Mouse (Mus musculus) midbrain, embryonic 10.5 days (tissue): Measurements from ENCODE around the gene Rbfox2. TPM values are rescaled to one million over a fixed set of nuclear protein-coding genes. Genes with fewer than 3 reads are reported as not detected.

Experiments used
- DNase-seq: peaks from one replicate; pipeline ENCODE4 v3.0.0-alpha.2; 2017; ENCODE audit warnings: low spot score
- H3K27ac ChIP-seq: fragments of 300-500 bp; sonication (generic); replicated peaks from 2 replicates; pipeline ENCODE4 v1.5.1; 2016; ENCODE audit warnings: mild to moderate bottlenecking
- H3K27me3 ChIP-seq: fragments of 300-500 bp; sonication (generic); 2 replicates; pipeline ENCODE4 v1.6.1; 2016; ENCODE audit warnings: low read depth, mild to moderate bottlenecking; ENCODE audit not compliant: poor library complexity, severe bottlenecking
- H3K36me3 ChIP-seq: fragments of 300-500 bp; sonication (generic); 2 replicates; pipeline ENCODE4 v1.6.1; 2016; ENCODE audit warnings: mild to moderate bottlenecking, moderate library complexity
- H3K4me1 ChIP-seq: fragments of 300-500 bp; sonication (generic); 2 replicates; pipeline ENCODE4 v1.6.1; 2016
- H3K4me3 ChIP-seq: fragments of 300-500 bp; sonication (generic); 2 replicates; pipeline ENCODE4 v1.5.1; 2016; ENCODE audit warnings: mild to moderate bottlenecking, moderate library complexity
- H3K9me3 ChIP-seq: fragments of 300-500 bp; sonication (generic); replicated peaks from 2 replicates; pipeline ENCODE4 v1.6.1; 2016; ENCODE audit warnings: mild to moderate bottlenecking
- WGBS: fragments of 180-500 bp; shearing (Covaris S2); methylation state at CpG from one replicate; pipeline ENCODE4 v1.1.7; 2016; 5-methylcytosine and 5-hydroxymethylcytosine counted together
- polyA plus RNA-seq: library from polyadenylated mRNA; unstranded; fragments of >200 nt; fragmentation: Nextera tagmentation; extraction: Ambion mirVana; gene quantifications from 2 replicates; pipeline ENCODE4 v1.2.1, GENCODE M21; 2016

Gene Rbfox2
- polyA plus RNA-seq, 1 experiment from 2014 or later, result 35.7 TPM

DNA sequence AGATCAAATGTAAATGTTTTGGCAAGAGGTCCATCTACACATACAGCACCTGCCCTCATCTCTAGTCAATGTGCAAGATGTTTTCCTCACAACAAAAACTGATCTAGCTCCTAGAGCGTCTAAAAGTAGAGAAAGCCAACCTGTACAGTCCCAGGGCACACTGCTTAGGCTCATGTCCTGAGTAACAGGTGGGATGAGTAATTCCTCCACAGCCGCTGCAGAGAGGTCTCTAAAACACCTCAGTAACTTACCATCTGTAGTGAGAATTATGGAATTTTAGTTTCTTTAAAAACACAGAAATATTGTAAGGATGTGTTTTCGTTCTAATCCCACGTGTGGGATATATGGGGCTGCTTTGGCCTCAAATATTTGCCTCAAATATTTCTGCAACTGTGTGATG, 50.0 kb downstream of the Rbfox2 start:
- no peak for DNase-seq
- Histone ChIP-seq H3K36me3 (no peaks in the 10 kb centered on the region), H3K27me3 (no peaks in the 10 kb centered on the region), H3K9me3 (no peaks in the 10 kb centered on the region), H3K4me3 (no peak overlapping the region), H3K27ac (no peak overlapping the region), H3K4me1 (peaks cover 47% of the 10 kb centered on the region)
- WGBS, result 90% methylated on average over 4 of the region's 4 CpGs

DNA sequence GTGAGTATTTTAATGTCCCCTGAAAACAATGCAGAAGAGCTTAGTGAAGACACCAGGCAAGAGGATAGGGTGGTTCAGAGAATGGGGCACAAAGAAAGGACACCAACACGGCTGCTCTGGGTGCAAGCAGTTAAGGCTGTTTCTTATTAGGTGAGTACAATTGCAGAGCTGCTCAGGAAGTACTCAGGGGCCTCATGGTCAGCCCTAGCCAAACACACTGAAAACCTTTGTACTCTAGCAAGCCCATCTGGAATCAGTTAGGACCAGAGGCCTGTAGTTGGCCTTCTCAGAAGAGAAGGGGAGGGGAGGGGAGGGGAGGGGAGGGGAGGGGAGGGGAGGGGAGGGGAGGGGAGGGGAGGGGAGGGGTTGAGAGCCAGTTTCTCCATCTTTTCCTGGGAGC, 52.2 kb downstream of the Rbfox2 start:
- peak; percentile 28 for DNase-seq
- no peaks in the 10 kb centered on the region for H3K36me3 ChIP-seq
- no peaks in the 10 kb centered on the region for H3K9me3 ChIP-seq
- peaks cover 48% of the 10 kb centered on the region for H3K4me1 ChIP-seq
- H3K27ac ChIP-seq, result peak overlapping the region; percentile 74
- no peak overlapping the region for H3K4me3 ChIP-seq
- no peaks in the 10 kb centered on the region for H3K27me3 ChIP-seq
- WGBS, result 44% methylated on average over 1 of the region's 1 CpGs

DNA sequence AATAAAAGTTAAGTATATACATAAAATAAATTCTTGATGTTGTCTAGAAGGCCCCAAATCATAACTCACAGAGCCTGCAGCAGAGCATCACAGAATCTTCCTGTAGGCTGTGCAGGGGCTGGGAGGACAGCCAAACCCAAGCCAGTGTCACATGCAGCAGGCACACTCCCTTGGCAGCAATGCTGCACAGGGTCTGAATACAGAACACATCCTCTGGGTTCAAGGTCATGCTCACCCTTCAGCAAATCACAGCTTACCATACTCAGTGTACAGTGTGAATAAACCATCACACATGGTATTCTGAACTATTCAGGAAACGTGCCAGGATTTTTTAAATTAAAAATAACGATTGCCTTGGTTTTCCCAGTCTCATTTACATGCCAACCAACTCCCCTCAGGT, 52.7 kb downstream of the Rbfox2 start:
- H3K27me3 ChIP-seq, result no peaks in the 10 kb centered on the region
- H3K4me1 ChIP-seq, result peaks cover 44% of the 10 kb centered on the region
- no peaks in the 10 kb centered on the region for H3K9me3 ChIP-seq
- 73% methylated on average over 2 of the region's 2 CpGs for WGBS
- H3K27ac ChIP-seq, result no peak overlapping the region; the same call in 1 of the 2 replicates
- no peak overlapping the region for H3K4me3 ChIP-seq
- no peak for DNase-seq
- H3K36me3 ChIP-seq, result no peaks in the 10 kb centered on the region

DNA sequence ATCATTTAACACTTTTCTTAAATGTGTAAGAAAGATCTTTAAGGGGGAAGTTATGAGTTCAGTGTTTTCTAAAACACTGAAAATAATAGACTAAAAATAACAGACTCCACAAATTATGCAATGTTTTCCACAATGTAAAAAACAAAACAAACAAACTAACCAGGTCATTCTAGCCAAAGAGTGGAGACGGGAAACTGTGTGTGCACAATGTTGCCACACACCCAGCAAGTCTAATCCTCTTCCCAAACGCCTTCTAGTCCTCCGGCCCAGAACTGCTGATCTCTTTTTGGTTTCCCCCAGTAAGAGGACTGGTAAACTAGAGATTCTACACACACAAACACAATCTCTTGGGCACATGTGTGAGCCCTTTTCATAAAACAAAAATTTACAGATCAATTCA, 55.1 kb downstream of the Rbfox2 start:
- Histone ChIP-seq H3K27ac (no peak overlapping the region), H3K9me3 (no peaks in the 10 kb centered on the region), H3K27me3 (no peaks in the 10 kb centered on the region), H3K36me3 (no peaks in the 10 kb centered on the region), H3K4me1 (peaks cover 41% of the 10 kb centered on the region), H3K4me3 (no peak overlapping the region)
- 56% methylated on average over 3 of the region's 3 CpGs for WGBS
- no peak for DNase-seq

DNA sequence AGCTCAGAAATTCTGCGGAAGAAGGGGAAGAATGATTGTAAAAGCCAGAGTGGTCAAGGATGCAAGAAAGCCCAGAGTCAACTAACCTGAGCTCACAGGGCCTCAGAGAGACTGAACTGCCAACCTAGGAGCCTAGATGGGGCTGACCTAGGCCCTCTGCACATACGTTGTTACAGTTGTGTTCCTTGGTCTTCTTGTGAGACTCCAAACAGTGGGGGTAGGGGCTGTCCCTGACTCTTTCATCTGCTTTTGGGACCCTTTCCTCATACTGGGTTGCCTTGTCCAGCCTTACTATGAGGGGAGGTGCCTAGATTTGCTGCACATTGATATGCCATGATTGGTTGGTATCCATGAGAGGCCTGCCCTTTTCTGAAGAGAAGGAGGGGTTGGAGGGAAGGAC, 56.0 kb downstream of the Rbfox2 start:
- H3K36me3 ChIP-seq, result no peaks in the 10 kb centered on the region
- H3K4me1 ChIP-seq, result peaks cover 42% of the 10 kb centered on the region
- H3K9me3 ChIP-seq, result no peaks in the 10 kb centered on the region
- no peak for DNase-seq
- WGBS, result 86% methylated on average over 2 of the region's 2 CpGs
- H3K27ac ChIP-seq, result no peak overlapping the region
- no peaks in the 10 kb centered on the region for H3K27me3 ChIP-seq
- H3K4me3 ChIP-seq, result no peak overlapping the region

DNA sequence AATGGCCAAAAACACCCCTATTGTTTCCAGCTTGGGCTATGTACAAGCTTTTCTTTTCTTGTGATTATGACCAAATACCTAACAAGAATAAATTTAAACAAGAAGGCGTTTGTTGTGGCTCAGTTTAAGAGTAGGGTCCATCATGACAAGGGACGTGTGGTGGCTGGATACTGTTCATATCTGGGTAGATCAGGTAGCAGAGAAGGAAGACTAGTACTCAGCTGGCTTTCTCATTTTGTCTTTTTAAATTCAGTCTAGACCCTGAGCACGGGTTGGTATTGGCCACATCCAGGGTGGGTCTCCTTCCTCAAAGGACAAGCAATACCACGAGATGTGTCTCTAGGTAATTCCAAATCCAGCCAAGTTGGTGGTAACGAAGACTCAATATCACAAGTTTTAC, 57.4 kb downstream of the Rbfox2 start:
- Histone ChIP-seq H3K27me3 (no peaks in the 10 kb centered on the region), H3K4me1 (peaks cover 45% of the 10 kb centered on the region), H3K4me3 (no peak overlapping the region), H3K9me3 (no peaks in the 10 kb centered on the region), H3K27ac (no peak overlapping the region), H3K36me3 (no peaks in the 10 kb centered on the region)
- no peak for DNase-seq
- 90% methylated on average over 5 of the region's 5 CpGs for WGBS

DNA sequence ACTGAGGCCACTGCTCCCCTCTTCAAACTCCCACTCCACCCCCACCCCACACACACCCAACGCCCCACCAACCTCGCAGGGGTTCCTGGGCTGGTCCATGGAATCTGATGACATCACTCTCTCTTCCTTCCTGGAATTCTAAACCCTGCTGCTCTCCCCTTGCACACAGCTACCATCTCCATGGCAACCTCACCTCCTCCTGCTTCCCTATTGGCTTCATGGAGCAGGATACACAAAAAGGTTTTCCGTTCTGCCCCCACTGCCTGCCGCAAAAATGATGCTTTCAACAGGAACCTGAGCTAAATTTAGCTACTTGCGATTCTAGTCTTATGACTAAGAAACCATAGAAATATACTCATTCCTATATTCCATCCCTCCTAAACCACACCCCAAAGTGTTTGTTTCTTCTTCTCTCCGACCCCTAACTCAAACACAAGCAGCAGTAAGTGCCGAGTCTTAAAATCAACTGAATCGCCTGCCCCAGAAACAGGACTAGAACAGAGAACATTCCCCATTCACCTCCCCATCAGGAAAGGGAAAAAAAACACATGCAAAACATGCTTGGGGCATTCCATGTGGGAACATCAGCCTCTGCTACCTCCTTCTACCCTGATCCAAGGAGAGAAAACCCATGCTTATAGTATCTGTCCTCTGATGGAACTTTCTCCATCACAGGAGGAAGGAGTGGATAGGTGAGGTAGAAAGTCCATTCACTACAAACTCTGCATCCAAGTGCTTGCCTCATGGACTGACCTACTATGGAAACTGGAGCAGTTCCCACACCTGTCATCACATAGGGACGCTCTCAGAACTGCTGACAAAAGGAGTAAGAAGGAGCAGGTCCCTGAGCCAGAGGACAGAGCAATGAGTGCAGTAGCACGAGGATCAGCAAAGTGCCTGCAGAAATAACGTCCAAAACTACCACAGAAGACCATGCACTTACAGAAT, 61.1 kb downstream of the Rbfox2 start:
- H3K27ac ChIP-seq, result peak overlapping the region; percentile 64
- no peaks in the 10 kb centered on the region for H3K36me3 ChIP-seq
- H3K4me1 ChIP-seq, result peaks cover 34% of the 10 kb centered on the region
- DNase-seq, result peak; percentile 64
- H3K27me3 ChIP-seq, result no peaks in the 10 kb centered on the region
- H3K9me3 ChIP-seq, result no peaks in the 10 kb centered on the region
- WGBS, result 18% methylated on average over 11 of the region's 11 CpGs
- peak overlapping the region; percentile 36 for H3K4me3 ChIP-seq

DNA sequence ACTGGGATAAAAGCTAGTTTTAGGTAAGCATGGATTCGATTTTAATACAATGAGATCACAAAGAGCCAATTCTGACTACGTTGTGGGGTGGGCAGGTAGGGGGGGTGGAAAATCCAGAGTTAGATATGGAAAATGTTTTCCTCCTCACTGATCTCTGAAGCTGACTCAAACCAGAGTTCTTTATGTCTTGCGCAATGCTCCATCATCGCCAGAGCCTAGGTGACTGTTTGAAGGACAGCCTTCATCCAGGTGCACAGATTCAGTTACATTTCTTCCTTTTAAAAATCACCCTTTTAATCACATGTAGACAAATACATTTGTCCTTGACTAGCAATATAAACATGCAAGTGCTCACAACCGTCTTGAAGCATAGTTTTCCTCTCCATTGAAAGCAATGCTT, 62.2 kb downstream of the Rbfox2 start:
- H3K4me3 ChIP-seq, result no peak overlapping the region
- no peak for DNase-seq
- WGBS, result 91% methylated on average over 5 of the region's 5 CpGs
- H3K4me1 ChIP-seq, result peaks cover 34% of the 10 kb centered on the region
- no peak overlapping the region for H3K27ac ChIP-seq
- no peaks in the 10 kb centered on the region for H3K36me3 ChIP-seq
- no peaks in the 10 kb centered on the region for H3K27me3 ChIP-seq
- H3K9me3 ChIP-seq, result no peaks in the 10 kb centered on the region

DNA sequence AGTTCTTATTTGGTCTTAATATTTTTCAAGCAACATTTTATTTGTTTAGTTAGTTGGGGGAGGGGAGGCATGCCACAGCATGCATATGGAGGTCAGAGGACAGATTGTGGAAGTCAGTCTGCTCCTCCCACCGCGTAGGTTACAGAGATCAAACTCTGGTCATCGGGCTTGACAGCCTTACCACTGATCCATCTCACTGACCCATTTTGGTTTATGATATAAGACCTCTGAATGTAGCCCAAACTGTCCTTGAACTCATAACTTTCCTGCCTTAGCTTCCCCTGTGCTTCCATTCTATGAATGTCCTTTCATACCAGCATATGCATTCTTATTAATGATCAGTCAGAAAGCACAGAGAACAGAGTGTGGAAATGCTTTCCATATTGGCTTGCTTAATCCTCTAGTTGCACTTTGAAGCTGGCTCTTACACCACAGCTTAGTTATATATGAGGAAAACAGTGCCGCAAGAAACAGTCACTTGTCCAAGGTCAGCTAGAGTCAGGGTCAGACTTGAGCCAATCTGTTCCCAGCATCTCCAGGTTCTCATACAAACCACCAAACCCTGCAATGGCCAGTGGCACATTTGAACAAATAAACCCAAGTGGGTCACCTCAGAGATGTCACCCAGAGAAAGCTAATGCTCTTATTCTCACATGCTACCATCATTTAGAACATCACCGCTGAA, 62.8 kb downstream of the Rbfox2 start:
- Histone ChIP-seq H3K27me3 (no peaks in the 10 kb centered on the region), H3K27ac (no peak overlapping the region)
- whole genome bisulfite sequencing, result 87% methylated on average over 5 of the region's 5 CpGs

DNA sequence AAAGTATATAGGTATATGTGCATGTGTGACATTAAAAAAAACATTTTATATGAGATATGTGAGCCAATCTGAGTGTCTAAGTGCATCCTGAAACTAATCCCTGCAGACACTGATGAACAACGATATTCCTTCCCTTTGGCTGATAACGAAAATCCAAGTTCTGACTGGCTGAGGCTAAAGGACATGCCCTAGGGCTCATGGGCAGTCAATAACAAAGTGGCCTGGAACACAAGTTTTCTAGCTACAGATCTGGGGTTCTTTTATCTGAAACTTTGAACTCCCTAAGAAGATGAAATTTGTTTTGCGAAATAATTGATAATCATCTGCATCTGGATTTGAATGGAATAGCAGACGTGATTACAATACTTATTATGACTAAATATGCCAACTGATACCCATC, 66.2 kb downstream of the Rbfox2 start:
- WGBS, result 89% methylated on average over 4 of the region's 4 CpGs
- DNase-seq, result no peak
- no peaks in the 10 kb centered on the region for H3K9me3 ChIP-seq
- H3K4me1 ChIP-seq, result peaks cover 26% of the 10 kb centered on the region
- H3K27ac ChIP-seq, result no peak overlapping the region
- H3K27me3 ChIP-seq, result no peaks in the 10 kb centered on the region
- H3K36me3 ChIP-seq, result no peaks in the 10 kb centered on the region
- no peak overlapping the region for H3K4me3 ChIP-seq

More for the DNA sequence above, 62.8 kb downstream of the Rbfox2 start:
- Histone ChIP-seq H3K36me3 (no peaks in the 10 kb centered on the region), H3K9me3 (no peaks in the 10 kb centered on the region), H3K4me3 (no peak overlapping the region), H3K4me1 (peaks cover 34% of the 10 kb centered on the region)
- no peak for DNase-seq

DNA sequence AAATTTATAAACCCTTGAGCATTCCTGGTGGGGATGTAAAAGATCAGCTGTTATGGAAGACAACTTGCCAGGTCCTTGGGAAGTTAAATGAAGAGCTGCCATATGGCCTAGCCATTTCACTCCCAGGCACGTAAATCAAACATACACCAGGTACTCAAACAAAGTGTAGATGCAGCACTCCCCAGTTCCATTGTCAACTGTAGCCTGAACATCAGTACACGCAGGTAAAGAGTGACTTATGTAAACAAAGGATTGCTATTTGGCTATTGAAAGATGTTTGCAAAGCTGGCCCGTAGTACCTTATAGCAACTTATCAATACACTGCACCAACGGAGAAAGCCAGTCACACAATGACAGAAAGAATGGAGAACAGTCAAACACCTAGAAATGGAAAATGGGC, 67.2 kb downstream of the Rbfox2 start:
- no peak for DNase-seq
- H3K9me3 ChIP-seq, result no peaks in the 10 kb centered on the region
- H3K27ac ChIP-seq, result no peak overlapping the region
- H3K36me3 ChIP-seq, result no peaks in the 10 kb centered on the region
- H3K4me3 ChIP-seq, result no peak overlapping the region
- 87% methylated on average over 4 of the region's 4 CpGs for WGBS
- H3K27me3 ChIP-seq, result no peaks in the 10 kb centered on the region
- H3K4me1 ChIP-seq, result peaks cover 21% of the 10 kb centered on the region

DNA sequence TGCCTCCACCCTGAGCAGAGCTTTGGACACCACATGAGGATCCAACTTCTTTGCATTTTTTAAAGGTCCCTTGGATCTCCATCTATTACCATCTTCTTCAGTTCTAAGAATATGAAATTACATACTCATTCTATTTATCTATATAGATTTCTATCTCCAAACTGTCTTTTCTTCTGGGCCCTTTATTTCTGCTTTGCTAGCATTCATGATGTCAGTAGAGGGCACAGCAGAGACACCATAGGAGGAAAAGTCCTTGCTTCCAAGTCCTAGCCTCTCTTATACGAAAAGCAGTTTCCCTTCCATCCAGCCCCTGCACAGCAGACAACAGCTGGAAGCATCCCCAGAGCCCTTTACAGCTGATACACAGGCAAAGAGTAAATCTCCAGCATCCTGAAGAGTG, 69.1 kb downstream of the Rbfox2 start:
- Histone ChIP-seq H3K36me3 (no peaks in the 10 kb centered on the region), H3K4me3 (no peak overlapping the region), H3K9me3 (no peaks in the 10 kb centered on the region), H3K4me1 (peaks cover 23% of the 10 kb centered on the region), H3K27me3 (no peaks in the 10 kb centered on the region), H3K27ac (no peak overlapping the region)
- DNase-seq, result no peak
- WGBS, result 74% methylated on average over 1 of the region's 1 CpGs

DNA sequence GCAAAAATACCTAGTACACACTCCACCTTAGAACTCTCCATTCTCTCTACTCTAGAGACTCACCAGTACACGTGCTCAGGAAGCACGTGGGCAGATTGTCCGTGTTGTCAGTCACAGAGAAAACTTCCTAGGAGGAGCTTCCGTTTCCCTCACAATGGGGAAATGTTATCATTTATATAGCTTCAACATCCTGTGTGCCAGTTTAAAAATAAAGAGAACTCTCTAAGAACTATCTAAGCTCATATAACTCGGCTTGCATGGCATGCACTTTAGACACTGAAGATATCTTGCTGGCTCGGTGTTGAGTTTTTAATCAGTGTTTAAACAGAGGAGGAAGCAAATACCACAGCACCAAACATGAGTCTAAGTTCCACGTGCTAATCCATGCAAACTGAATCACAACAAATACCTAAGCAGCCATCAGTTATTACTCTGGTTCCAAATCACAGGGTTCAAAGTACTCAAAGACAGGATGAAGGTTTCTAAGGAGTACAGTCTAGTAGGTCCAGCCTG, 70.7 kb downstream of the Rbfox2 start:
- no peaks in the 10 kb centered on the region for H3K9me3 ChIP-seq
- no peak overlapping the region for H3K27ac ChIP-seq
- 84% methylated on average over 7 of the region's 7 CpGs for WGBS
- no peaks in the 10 kb centered on the region for H3K36me3 ChIP-seq
- no peaks in the 10 kb centered on the region for H3K27me3 ChIP-seq
- H3K4me1 ChIP-seq, result peaks cover 23% of the 10 kb centered on the region
- no peak overlapping the region for H3K4me3 ChIP-seq
- no peak for DNase-seq
